Mouse (Mus musculus) cerebellum, adult 2 months (tissue): ENCODE results near the gene Lrmda. TPM values are rescaled to one million over a fixed set of nuclear protein-coding genes. Genes with fewer than 3 reads are reported as not detected.

Source experiments
- DNase-seq, 2 experiments: peaks; one replicate each; pipeline ENCODE4 v3.0.0; 2021
- H3K27ac ChIP-seq: fragments of 200-500 bp; 2 replicates; pipeline ENCODE4 v1.5.1; 2012; ENCODE audit warnings: low read length, control low read depth, inconsistent platforms; ENCODE audit not compliant: insufficient read depth
- H3K27me3 ChIP-seq: fragments of 200-500 bp; 2 replicates; pipeline ENCODE4 v1.6.1; 2012; ENCODE audit warnings: inconsistent platforms, mild to moderate bottlenecking, low read length, moderate library complexity; ENCODE audit not compliant: control insufficient read depth, insufficient read depth
- H3K4me1 ChIP-seq: fragments of 200-500 bp; 2 replicates; pipeline ENCODE4 v1.6.1; 2011; ENCODE audit warnings: low read length; ENCODE audit not compliant: control insufficient read depth, insufficient read depth
- H3K4me3 ChIP-seq: fragments of 200-500 bp; replicated peaks from 2 replicates; pipeline ENCODE3; 2011; ENCODE audit warnings: mild to moderate bottlenecking, low read depth, low read length, control low read depth; ENCODE audit not compliant: insufficient read depth
- CTCF ChIP-seq: fragments of 200-500 bp; IDR thresholded peaks from 2 replicates; pipeline ENCODE4 v1.5.1; 2011; ENCODE audit warnings: low read depth, mild to moderate bottlenecking, control low read depth, low read length, moderate library complexity, borderline replicate concordance; ENCODE audit not compliant: insufficient read depth
- POLR2A ChIP-seq: fragments of 200-500 bp; IDR thresholded peaks from 2 replicates; pipeline ENCODE4 v1.6.1; 2011; ENCODE audit warnings: low read length, control low read depth, borderline replicate concordance; ENCODE audit not compliant: insufficient read depth
- WGBS: fragments of 180-500 bp; shearing (Covaris S2); methylation state at CpG from one replicate; pipeline ENCODE4 v1.1.7; 2018; 5-methylcytosine and 5-hydroxymethylcytosine counted together
- polyA plus RNA-seq: library from polyadenylated mRNA; depleted of rRNA; stranded (reverse); fragments of >200 nt; gene quantifications from 2 replicates; pipeline ENCODE4 v1.2.3, GENCODE M21; 2012

Lrmda gene
- polyA plus RNA-seq, 1 experiment = 0.65 TPM

DNA sequence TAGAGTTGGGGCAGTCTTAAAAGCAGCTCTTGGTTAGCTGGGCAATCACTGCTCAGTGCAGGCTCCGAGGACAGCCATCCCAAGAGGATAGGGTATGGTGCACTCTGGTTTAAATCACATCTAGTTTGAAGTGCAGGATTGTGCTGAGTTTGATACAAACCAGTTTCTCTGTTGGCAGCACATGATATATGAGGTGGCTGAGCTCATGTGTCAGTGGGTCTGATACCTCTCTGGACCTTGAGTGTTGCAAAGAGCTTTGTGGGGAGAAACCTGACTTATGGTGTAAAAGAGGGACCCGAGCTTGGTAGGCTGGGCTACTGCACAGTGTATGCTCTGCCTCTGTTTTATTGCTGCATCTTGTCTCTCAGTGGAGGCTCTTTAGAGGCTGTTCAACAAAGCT is 49.7 kb downstream of the Lrmda start:
- TF ChIP-seq POLR2A (no peak), CTCF (no peak)
- WGBS = 70% methylated on average over 2 of the region's 2 CpGs

GRCm38 (mm10) chr14:22073385-22073784 is 53.9 kb downstream of the Lrmda start:
- no peak for TF ChIP-seq CTCF
- no peak for TF ChIP-seq POLR2A
- Histone ChIP-seq H3K27ac (no peak overlapping the region), H3K4me1 (no peaks in the 10 kb centered on the region), H3K4me3 (no peak overlapping the region), H3K27me3 (no peaks in the 10 kb centered on the region)
- 90% methylated on average over 5 of the region's 5 CpGs for WGBS
- no peak for DNase-seq

More for the DNA sequence above, 49.7 kb downstream of the Lrmda start:
- H3K27ac ChIP-seq = no peak overlapping the region
- no peak for DNase-seq
- H3K4me3 ChIP-seq = no peak overlapping the region
- no peaks in the 10 kb centered on the region for H3K27me3 ChIP-seq
- H3K4me1 ChIP-seq = no peaks in the 10 kb centered on the region

DNA sequence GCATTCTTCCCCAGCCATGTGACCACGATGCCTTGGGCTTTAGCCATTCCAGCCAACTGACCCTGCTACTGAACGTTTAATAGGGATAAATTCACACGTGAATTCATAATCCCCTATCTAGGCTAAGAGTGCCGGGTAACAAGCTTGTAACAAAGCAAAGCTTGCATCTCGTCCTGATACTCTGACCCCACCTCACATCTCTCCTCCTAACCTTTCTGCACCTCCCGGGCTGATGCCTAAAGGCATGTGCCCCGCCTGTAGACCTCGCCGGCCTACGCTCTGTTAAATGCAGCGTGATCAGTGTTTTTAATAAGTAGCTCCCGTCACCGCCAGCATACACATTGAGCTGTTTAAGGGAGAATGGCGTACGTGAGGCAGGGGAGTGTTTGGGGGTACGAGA is 54.7 kb downstream of the Lrmda start:
- DNase-seq = no peak
- 63% methylated on average over 16 of the region's 16 CpGs for WGBS
- Histone ChIP-seq H3K4me3 (no peak overlapping the region), H3K4me1 (no peaks in the 10 kb centered on the region), H3K27ac (no peak overlapping the region), H3K27me3 (no peaks in the 10 kb centered on the region)
- TF ChIP-seq POLR2A = no peak
- no peak for TF ChIP-seq CTCF

GRCm38 (mm10) chr14:22083931-22084330 is 64.4 kb downstream of the Lrmda start:
- DNase-seq = no peak
- Histone ChIP-seq H3K4me3 (no peak overlapping the region), H3K27ac (no peak overlapping the region), H3K4me1 (no peaks in the 10 kb centered on the region), H3K27me3 (no peaks in the 10 kb centered on the region)
- no peak for TF ChIP-seq POLR2A
- TF ChIP-seq CTCF = no peak
- WGBS = 50% methylated on average over 3 of the region's 3 CpGs

GRCm38 (mm10) chr14:22085411-22085810 is 65.9 kb downstream of the Lrmda start:
- no peak for TF ChIP-seq CTCF
- no peak for TF ChIP-seq POLR2A
- Histone ChIP-seq H3K4me1 (no peaks in the 10 kb centered on the region), H3K27me3 (no peaks in the 10 kb centered on the region), H3K27ac (no peak overlapping the region), H3K4me3 (no peak overlapping the region)
- no peak for DNase-seq
- WGBS = 61% methylated on average over 3 of the region's 3 CpGs

GRCm38 (mm10) chr14:22088604-22089003 is 69.1 kb downstream of the Lrmda start:
- Histone ChIP-seq H3K27ac (no peak overlapping the region), H3K4me3 (no peak overlapping the region), H3K4me1 (no peaks in the 10 kb centered on the region), H3K27me3 (no peaks in the 10 kb centered on the region)
- DNase-seq = no peak
- WGBS = 88% methylated on average over 2 of the region's 2 CpGs
- no peak for TF ChIP-seq POLR2A
- TF ChIP-seq CTCF = no peak

GRCm38 (mm10) chr14:22089331-22089730 is 69.8 kb downstream of the Lrmda start:
- H3K4me1 ChIP-seq = no peaks in the 10 kb centered on the region
- DNase-seq = no peak
- H3K27me3 ChIP-seq = no peaks in the 10 kb centered on the region
- WGBS = 64% methylated on average over 7 of the region's 7 CpGs
- H3K4me3 ChIP-seq = no peak overlapping the region
- TF ChIP-seq POLR2A (no peak), CTCF (no peak)
- H3K27ac ChIP-seq = no peak overlapping the region

- Histone ChIP-seq H3K4me3 (no peak overlapping the region), H3K27me3 (no peaks in the 10 kb centered on the region), H3K27ac (no peak overlapping the region), H3K4me1 (no peaks in the 10 kb centered on the region)
- 88% methylated on average over 8 of the region's 8 CpGs for WGBS
- no peak for TF ChIP-seq CTCF
- no peak for TF ChIP-seq POLR2A
- DNase-seq = no peak
Measured at GRCm38 (mm10) chr14:22089866-22090470, 70.5 kb downstream of the Lrmda start.
